Mouse (Mus musculus): Measurements from ENCODE around the gene Tldc1.
A peak's percentile ranks its signal among the peaks of the same experiment; 100 is the strongest.

GRCm38 (mm10) chr8:119717765-119718164 lies 60.5 kb downstream of the Tldc1 start:
- TF ChIP-seq CTCF (IDR thresholded peaks at IDR 0.05; ENCODE audit: control insufficient read depth, insufficient read depth, low read length) (peak; percentile 30; the same call in 1 of the 2 replicates), POLR2A (IDR thresholded peaks at IDR 0.05; ENCODE audit: borderline replicate concordance, control insufficient read depth, low read depth, low read length) (no peak)

All from bone marrow, adult 2 months (tissue).